Mouse (Mus musculus): Measurements from ENCODE around the gene Necap2. TPM values are rescaled to one million over a fixed set of nuclear protein-coding genes. Genes with fewer than 3 reads are reported as not detected.

The Necap2 gene
- polyA plus RNA-seq (2015; fragmentation: Nextera tagmentation; extraction: Ambion mirVana) = 156 and 157 TPM in 2 replicates

DNA sequence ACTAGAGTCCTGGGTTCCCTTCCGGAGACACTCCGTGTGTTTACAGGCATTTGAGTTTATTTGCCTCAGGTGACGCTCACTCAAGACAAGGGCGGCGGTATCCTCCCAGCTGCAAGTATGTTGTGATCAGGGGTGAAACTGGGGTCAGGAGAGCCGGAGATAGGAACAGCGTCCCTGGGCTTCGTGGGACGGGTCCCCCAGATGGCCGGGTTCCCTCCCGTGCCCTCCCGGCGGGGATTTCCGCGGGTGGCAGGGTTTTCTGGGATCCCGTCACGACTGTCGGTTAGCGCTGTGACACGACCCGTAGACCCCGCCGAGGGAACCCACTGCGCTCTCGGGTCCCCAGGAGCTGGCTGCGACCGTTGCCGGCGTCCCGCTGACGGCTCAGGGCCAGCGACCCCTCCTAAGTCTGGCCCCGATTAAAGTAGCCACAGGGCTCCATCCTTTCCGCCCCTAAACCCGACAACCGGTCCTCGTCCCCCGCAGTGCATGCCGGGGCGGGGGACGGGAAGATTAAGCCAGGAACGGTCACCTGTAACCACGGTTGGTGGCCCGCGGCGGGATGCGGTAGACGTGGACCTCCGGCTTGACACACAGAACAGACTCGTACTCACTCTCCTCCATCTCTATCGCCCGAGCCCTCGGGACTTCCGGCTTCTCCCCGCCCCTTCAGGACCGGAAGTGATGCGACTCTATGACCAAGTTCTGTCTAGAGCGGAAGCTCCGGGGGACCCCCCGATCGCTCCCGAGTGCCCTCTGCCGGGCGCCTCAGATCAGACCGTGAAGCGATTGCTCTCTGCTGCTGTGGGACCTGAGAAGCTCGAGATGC lies at the start of gene Necap2:
Gene Necap2 (minus strand): TSS at position 677 of the 829 bp plus-strand sequence.

GRCm38 (mm10) chr4:141088033-141088432 lies 9.9 kb upstream of the Necap2 start, which contains the start of gene Spata21:
Spata21 (plus strand) TSS chr4:141088333.

DNA sequence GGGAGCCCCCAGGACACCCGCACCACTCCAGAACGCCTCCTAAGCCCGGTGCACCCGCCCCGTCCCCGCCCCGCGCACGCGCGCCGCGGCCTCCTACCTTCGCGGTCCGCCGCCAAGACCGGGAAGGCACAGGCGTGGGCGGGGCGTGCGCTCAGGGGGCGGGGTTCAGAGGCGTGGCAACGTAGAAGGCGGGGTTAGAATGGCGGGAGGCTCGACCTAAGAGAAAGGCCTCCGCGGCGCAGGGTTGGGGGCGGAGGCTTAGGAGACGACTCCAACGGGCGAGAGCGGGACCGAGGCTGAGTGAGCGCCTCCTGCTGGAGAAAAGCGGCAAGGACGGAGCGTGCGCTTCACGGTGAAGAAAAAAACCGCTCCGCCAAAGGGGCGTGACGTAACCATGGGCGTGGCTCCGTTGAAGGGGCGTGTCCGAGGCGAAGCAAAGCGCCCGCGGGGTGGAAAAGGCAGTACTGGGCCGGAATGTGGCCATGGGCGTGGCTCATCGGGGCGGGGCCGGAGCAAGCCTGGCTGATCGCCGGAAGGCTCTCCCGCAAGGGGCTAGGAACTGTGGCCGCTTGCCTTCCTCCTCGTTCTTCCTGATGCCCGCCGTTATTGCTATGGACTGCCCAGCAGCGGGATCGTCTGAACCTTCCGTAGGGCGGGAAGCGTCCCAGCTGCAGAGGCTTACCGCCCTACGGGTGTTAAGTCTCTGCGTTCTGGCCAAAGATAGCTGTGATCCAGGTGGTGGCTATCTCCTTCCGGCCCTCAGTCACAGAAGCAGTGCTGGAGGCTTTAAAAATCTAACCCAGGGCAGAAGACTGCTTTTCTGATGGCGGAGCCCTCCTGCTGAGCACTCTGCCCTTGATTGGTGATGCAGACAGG lies 17.5 kb downstream of the Necap2 start, which contains the start of gene Crocc:
Gene Crocc (minus strand): TSS at position 125 of the 876 bp plus-strand sequence.

Other genes with a start within 250 kb of the Necap2 start
- 0.05 and 0.13 TPM in 2 replicates for gene Padi1, start 232.6 kb downstream of the Necap2 start, polyA plus RNA-seq (2015; fragmentation: Nextera tagmentation; extraction: Ambion mirVana)
- gene Padi2, start 172.0 kb downstream of the Necap2 start, polyA plus RNA-seq (2015; fragmentation: Nextera tagmentation; extraction: Ambion mirVana) = 2.7 and 5.5 TPM in 2 replicates
- 195 and 204 TPM in 2 replicates for gene Sdhb, start 117.2 kb downstream of the Necap2 start, polyA plus RNA-seq (2015; fragmentation: Nextera tagmentation; extraction: Ambion mirVana)
- gene Atp13a2, start 91.5 kb downstream of the Necap2 start, polyA plus RNA-seq (2015; fragmentation: Nextera tagmentation; extraction: Ambion mirVana) = 21.9 and 32.8 TPM in 2 replicates
- gene Mfap2, start 67.9 kb downstream of the Necap2 start, polyA plus RNA-seq (2015; fragmentation: Nextera tagmentation; extraction: Ambion mirVana) = 110 and 150 TPM in 2 replicates
- 1.5 and 1.9 TPM in 2 replicates for gene Crocc, start 17.8 kb downstream of the Necap2 start, polyA plus RNA-seq (2015; fragmentation: Nextera tagmentation; extraction: Ambion mirVana)
- gene Spata21, start 10.0 kb upstream of the Necap2 start, polyA plus RNA-seq (2015; fragmentation: Nextera tagmentation; extraction: Ambion mirVana) = 0.06 and 0.14 TPM in 2 replicates
- gene Szrd1, start 61.4 kb upstream of the Necap2 start, polyA plus RNA-seq (2015; fragmentation: Nextera tagmentation; extraction: Ambion mirVana) = 16.1 and 16.3 TPM in 2 replicates
- 20.5 and 25.9 TPM in 2 replicates for gene Fbxo42, start 69.6 kb upstream of the Necap2 start, polyA plus RNA-seq (2015; fragmentation: Nextera tagmentation; extraction: Ambion mirVana)
- gene Rsg1, start 135.6 kb upstream of the Necap2 start, polyA plus RNA-seq (2015; fragmentation: Nextera tagmentation; extraction: Ambion mirVana) = 1.7 and 2.3 TPM in 2 replicates
- 0.42 and 0.90 TPM in 2 replicates for gene Arhgef19, start 161.1 kb upstream of the Necap2 start, polyA plus RNA-seq (2015; fragmentation: Nextera tagmentation; extraction: Ambion mirVana)
- gene Epha2, start 222.9 kb upstream of the Necap2 start, polyA plus RNA-seq (2015; fragmentation: Nextera tagmentation; extraction: Ambion mirVana) = 0.52 and 0.89 TPM in 2 replicates